Mouse (Mus musculus) brain, embryonic 14.5 days (tissue): ENCODE results near the gene Helt.

Experiments used
- CTCF ChIP-seq: fragments of 200-500 bp; IDR thresholded peaks from 2 replicates; pipeline ENCODE4 v1.5.1; 2012; ENCODE audit warnings: inconsistent platforms, mild to moderate bottlenecking, moderate library complexity, borderline replicate concordance; ENCODE audit not compliant: insufficient read depth, insufficient read length; ENCODE audit errors: extremely low read depth
- POLR2A ChIP-seq: fragments of 200-500 bp; IDR thresholded peaks from 2 replicates; pipeline ENCODE4 v1.6.1; 2012; ENCODE audit warnings: mild to moderate bottlenecking, inconsistent platforms, borderline replicate concordance; ENCODE audit not compliant: poor library complexity, insufficient read depth, insufficient read length, severe bottlenecking; ENCODE audit errors: extremely low read depth

GRCm38 (mm10) chr8:46252456-46252855 lies 42.0 kb downstream of the Helt start:
- TF ChIP-seq CTCF (no peak), POLR2A (no peak)
